In genomic region chr10:39370786-39371221, GRCm38 (mm10) we compare ENCODE assay signal across 7 mouse cellular contexts. TPM values are rescaled to one million over a fixed set of nuclear protein-coding genes. Genes with fewer than 3 reads are reported as not detected.
DNase-seq lines count a peak whose midpoint lies in the region; ATAC-seq lines count a peak whose summit lies in the region.

No protein-coding gene starts in this region.

- no peaks in the 10 kb centered on the region for H3K27me3 ChIP-seq in heart, embryonic 11.5 days (ENCODE audit: control insufficient read depth, insufficient read depth, low read length)
- H3K27me3 ChIP-seq in limb, embryonic 10.5 days (ENCODE audit: low read depth, poor library complexity, severe bottlenecking) = peaks cover 17% of the 10 kb centered on the region; the same call in 1 of the 2 replicates
- H3K27me3 ChIP-seq in midbrain, embryonic 16.5 days (ENCODE audit: control insufficient read depth, insufficient read depth, low read depth, low read length) = no peaks in the 10 kb centered on the region; the same call in 1 of the 2 replicates

- peak overlapping the region; percentile 89 for H3K4me2 ChIP-seq in heart, embryonic 11.5 days
- H3K4me2 ChIP-seq in midbrain, embryonic 16.5 days (ENCODE audit: low read length) = peak overlapping the region; percentile 63

- peak overlapping the region; percentile 93 for H3K9ac ChIP-seq in heart, embryonic 11.5 days (ENCODE audit: low read depth, low read length)
- H3K9ac ChIP-seq in midbrain, embryonic 16.5 days (ENCODE audit: low read depth, low read length) = peak overlapping the region; percentile 99

- H3K4me3 ChIP-seq in heart, embryonic 11.5 days (ENCODE audit: low read depth, low read length) = peak overlapping the region; percentile 95
- peak overlapping the region; percentile 93 for H3K4me3 ChIP-seq in limb, embryonic 10.5 days
- H3K4me3 ChIP-seq in midbrain, embryonic 16.5 days (ENCODE audit: low read depth, low read length) = peak overlapping the region; percentile 95

- no peaks in the 10 kb centered on the region for H3K36me3 ChIP-seq in heart, embryonic 11.5 days (ENCODE audit: control insufficient read depth, insufficient read depth, low read length)
- H3K36me3 ChIP-seq in limb, embryonic 10.5 days = no peaks in the 10 kb centered on the region
- no peaks in the 10 kb centered on the region for H3K36me3 ChIP-seq in midbrain, embryonic 16.5 days (ENCODE audit: control insufficient read depth, insufficient read depth, low read length)

- DNase-seq in 3T3-L1 (ENCODE audit: low read depth, low spot score) = peak; percentile 21
- DNase-seq in B cell, adult 2 months = peak; percentile 24 to 32
- peak; percentile 26 to 43 for DNase-seq in cerebellum, adult 18-20 months
- DNase-seq in limb, embryonic 10.5 days (ENCODE audit: low spot score) = no peak
- no peak for DNase-seq in frontal cortex, adult 2 months (ENCODE audit: extremely low spot score in 1 of 2, low spot score in 1 of 2)

- no peak for ATAC-seq in heart, embryonic 11.5 days (replicated peaks; ENCODE audit: insufficient number of reproducible peaks, low FRiP score, low TSS enrichment)
- ATAC-seq in midbrain, embryonic 16.5 days = peak; percentile 0; the same call in 1 of the 2 replicates

- peak overlapping the region; percentile 87 for H3K27ac ChIP-seq in heart, embryonic 11.5 days (ENCODE audit: low read depth, low read length)
- peak overlapping the region; percentile 95 for H3K27ac ChIP-seq in limb, embryonic 10.5 days
- peak overlapping the region; percentile 97 for H3K27ac ChIP-seq in midbrain, embryonic 16.5 days (ENCODE audit: low read length)

- H3K9me3 ChIP-seq in heart, embryonic 11.5 days (replicated peaks; ENCODE audit: control insufficient read depth, low read length) = no peaks in the 10 kb centered on the region
- H3K9me3 ChIP-seq in limb, embryonic 10.5 days (replicated peaks) = no peaks in the 10 kb centered on the region
- H3K9me3 ChIP-seq in midbrain, embryonic 16.5 days (replicated peaks; ENCODE audit: control insufficient read depth, low read length, poor library complexity, severe bottlenecking) = no peaks in the 10 kb centered on the region

- H3K4me1 ChIP-seq in heart, embryonic 11.5 days (ENCODE audit: control insufficient read depth, insufficient read depth, low read length) = peaks cover 25% of the 10 kb centered on the region
- peaks cover 41% of the 10 kb centered on the region for H3K4me1 ChIP-seq in limb, embryonic 10.5 days
- peaks cover 44% of the 10 kb centered on the region for H3K4me1 ChIP-seq in midbrain, embryonic 16.5 days (ENCODE audit: control insufficient read depth, insufficient read depth, low read length)

- WGBS in heart, embryonic 11.5 days (ENCODE audit: insufficient replicate concordance) = 7% methylated on average over 8 of the region's 8 CpGs
- WGBS in limb, embryonic 10.5 days = 11% methylated on average over 8 of the region's 8 CpGs
- 2% methylated on average over 8 of the region's 8 CpGs for WGBS in midbrain, embryonic 16.5 days

RNA-seq across cellular contexts. Expression of gene Fyn, which starts 2.1 kb away (rescaled TPM):
- polyA plus RNA-seq in heart, embryonic 11.5 days (2014; fragmentation: Nextera tagmentation; extraction: Ambion mirVana) = 17.2 and 17.9 TPM in 2 replicates
- polyA plus RNA-seq in limb, embryonic 10.5 days (2016; fragmentation: Nextera tagmentation; extraction: Ambion mirVana) = 13.1 and 16.0 TPM in 2 replicates
- 71.2 and 71.3 TPM in 2 replicates for polyA plus RNA-seq in midbrain, embryonic 16.5 days (2015; fragmentation: Nextera tagmentation; extraction: Ambion mirVana)
- 127 and 145 TPM in 2 replicates for polyA plus RNA-seq in frontal cortex, adult 2 months (2012; rRNA removed)

Comparison
In these comparisons a context has a peak if more than half of its experiments do, and no peak if none do; other contexts are left out.
1. DNase-seq: peak in 3T3-L1 (single experiment), B cell, adult 2 months (2 of 2) and cerebellum, adult 18-20 months (2 of 2); none in limb, embryonic 10.5 days (single experiment) and frontal cortex, adult 2 months (0 of 2).
2. Peak in every context shown above with its lines, with median percentiles within 50 percentile points of each other: H3K27ac ChIP-seq and H3K4me3 ChIP-seq.